Mouse (Mus musculus) olfactory bulb, adult 2 months (tissue): Measurements from ENCODE around the gene Dll4. TPM values are rescaled to one million over a fixed set of nuclear protein-coding genes. Genes with fewer than 3 reads are reported as not detected.

Experiments
- H3K27ac ChIP-seq: fragments of 200-500 bp; 2 replicates; pipeline ENCODE4 v1.5.1; 2012; ENCODE audit warnings: low read depth, low read length; ENCODE audit not compliant: insufficient read depth
- H3K4me1 ChIP-seq: fragments of 200-500 bp; 2 replicates; pipeline ENCODE4 v1.6.1; 2012; ENCODE audit warnings: low read length; ENCODE audit not compliant: control insufficient read depth, insufficient read depth
- H3K4me3 ChIP-seq: fragments of 200-500 bp; 2 replicates; pipeline ENCODE4 v1.5.1; 2012; ENCODE audit warnings: mild to moderate bottlenecking, low read depth, low read length, moderate library complexity; ENCODE audit not compliant: insufficient read depth
- CTCF ChIP-seq: fragments of 200-500 bp; IDR thresholded peaks from 2 replicates; pipeline ENCODE4 v1.5.1; 2012; ENCODE audit warnings: low read depth, mild to moderate bottlenecking, low read length, moderate library complexity; ENCODE audit not compliant: insufficient read depth
- POLR2A ChIP-seq: fragments of 200-500 bp; IDR thresholded peaks from 2 replicates; pipeline ENCODE4 v1.6.1; 2012; ENCODE audit warnings: mild to moderate bottlenecking, low read depth, low read length, moderate library complexity; ENCODE audit not compliant: insufficient read depth
- WGBS: fragments of 180-500 bp; shearing (Covaris S2); methylation state at CpG from one replicate; pipeline ENCODE4 v1.1.7; 2018; 5-methylcytosine and 5-hydroxymethylcytosine counted together
- polyA plus RNA-seq: library from polyadenylated mRNA; stranded (reverse); fragments of >200 nt; gene quantifications from 2 replicates; pipeline ENCODE4 v1.2.4, GENCODE M21; 2012; ENCODE audit warnings: low replicate concordance; ENCODE audit not compliant: missing spikeins, insufficient read depth, insufficient read length

Dll4 gene
- polyA plus RNA-seq, 1 experiment, result not detected

GRCm38 (mm10) chr2:119321771-119322586 lies 3.6 kb upstream of the Dll4 start:
- no peak overlapping the region for H3K27ac ChIP-seq

GRCm38 (mm10) chr2:119322587-119323300 lies 2.8 kb upstream of the Dll4 start:
- H3K4me3 ChIP-seq, result peak overlapping the region; percentile 19
- H3K27ac ChIP-seq, result no peak overlapping the region
- WGBS, result 27% methylated on average over 39 of the region's 39 CpGs
- no peak for TF ChIP-seq POLR2A
- no peak for TF ChIP-seq CTCF
- peaks cover 47% of the 10 kb centered on the region for H3K4me1 ChIP-seq

More at GRCm38 (mm10) chr2:119321771-119322586, 3.6 kb upstream of the Dll4 start:
- WGBS, result 9% methylated on average over 48 of the region's 48 CpGs
- TF ChIP-seq POLR2A (no peak), CTCF (no peak)
- Histone ChIP-seq H3K4me3 (peak overlapping the region; percentile 19), H3K4me1 (peaks cover 44% of the 10 kb centered on the region)

- Histone ChIP-seq H3K4me3 (no peak overlapping the region), H3K27ac (no peak overlapping the region), H3K4me1 (peaks cover 52% of the 10 kb centered on the region)
- 26% methylated on average over 32 of the region's 32 CpGs for WGBS
- TF ChIP-seq POLR2A, result no peak
- TF ChIP-seq CTCF, result no peak
Measured at GRCm38 (mm10) chr2:119323866-119324575, 1.6 kb upstream of the Dll4 start.

- H3K4me3 ChIP-seq, result no peak overlapping the region
- TF ChIP-seq POLR2A (no peak), CTCF (no peak)
- no peak overlapping the region for H3K27ac ChIP-seq
- WGBS, result 2% methylated on average over 32 of the region's 32 CpGs
- H3K4me1 ChIP-seq, result peaks cover 52% of the 10 kb centered on the region
Measured at GRCm38 (mm10) chr2:119324576-119325318, 837 bp upstream of the Dll4 start.

GRCm38 (mm10) chr2:119326161-119327101 lies 847 bp downstream of the Dll4 start:
- Histone ChIP-seq H3K27ac (no peak overlapping the region), H3K4me1 (peaks cover 49% of the 10 kb centered on the region), H3K4me3 (peak overlapping the region; percentile 51)
- TF ChIP-seq POLR2A (no peak), CTCF (no peak; the same call in 1 of the 2 replicates)
- under 1% methylated on average over 61 of the region's 61 CpGs for WGBS

GRCm38 (mm10) chr2:119327102-119327480 lies 1.5 kb downstream of the Dll4 start:
- TF ChIP-seq CTCF (peak; percentile 75; the same call in 1 of the 2 replicates), POLR2A (no peak)
- H3K4me1 ChIP-seq, result peaks cover 44% of the 10 kb centered on the region
- H3K4me3 ChIP-seq, result peak overlapping the region; percentile 51
- WGBS, result 2% methylated on average over 30 of the region's 30 CpGs
- H3K27ac ChIP-seq, result no peak overlapping the region

- TF ChIP-seq CTCF (no peak), POLR2A (no peak)
- 57% methylated on average over 11 of the region's 11 CpGs for WGBS
- peaks cover 36% of the 10 kb centered on the region for H3K4me1 ChIP-seq
- 0 out of 2 replicates have a peak overlapping the region, but pooled peaks have one; percentile 2 for H3K4me3 ChIP-seq
- H3K27ac ChIP-seq, result no peak overlapping the region
Measured at GRCm38 (mm10) chr2:119327942-119328526, 2.5 kb downstream of the Dll4 start.

GRCm38 (mm10) chr2:119328546-119328945 lies 3.0 kb downstream of the Dll4 start:
- H3K27ac ChIP-seq, result no peak overlapping the region
- WGBS, result 71% methylated on average over 5 of the region's 5 CpGs
- TF ChIP-seq CTCF (no peak), POLR2A (no peak)
- no peak overlapping the region for H3K4me3 ChIP-seq
- H3K4me1 ChIP-seq, result peaks cover 36% of the 10 kb centered on the region
